Mouse (Mus musculus) embryo, embryonic 10 days (tissue): ENCODE measurements around the gene Gm3099.
"Not testable (repeated sequence)": the region's sequence is repeated elsewhere in the genome, so short reads cannot be mapped to it uniquely, and the experiment has no call there.

ENCODE experiments used
- DNase-seq: peaks from one replicate; pipeline ENCODE4 v3.0.0-alpha.2; 2015; ENCODE audit warnings: low spot score

Gm3099 gene

DNA sequence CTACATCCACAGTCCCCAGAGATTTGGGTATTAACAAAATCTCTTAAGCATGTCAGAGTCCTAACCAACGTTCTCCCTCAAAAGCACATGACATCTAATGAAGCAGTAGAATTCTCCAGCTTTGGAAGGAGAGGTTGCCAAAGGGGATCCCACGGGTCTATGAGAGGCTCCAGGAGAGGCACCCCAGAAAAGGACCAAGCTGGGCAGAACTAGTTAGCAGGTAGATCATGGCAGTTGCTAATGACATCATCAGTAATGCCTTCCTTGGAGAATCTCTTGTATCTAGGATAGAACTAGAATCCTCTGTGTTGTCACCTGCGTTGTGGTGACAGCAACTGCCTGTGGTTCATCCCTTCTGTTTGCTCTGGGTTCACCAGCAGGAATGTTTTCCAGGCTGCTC, at the start of gene Gm3099:
Gene Gm3099, plus strand, starts transcription at position 301 of the 400 bp plus-strand sequence.
- not testable (repeated sequence) for DNase-seq

DNA sequence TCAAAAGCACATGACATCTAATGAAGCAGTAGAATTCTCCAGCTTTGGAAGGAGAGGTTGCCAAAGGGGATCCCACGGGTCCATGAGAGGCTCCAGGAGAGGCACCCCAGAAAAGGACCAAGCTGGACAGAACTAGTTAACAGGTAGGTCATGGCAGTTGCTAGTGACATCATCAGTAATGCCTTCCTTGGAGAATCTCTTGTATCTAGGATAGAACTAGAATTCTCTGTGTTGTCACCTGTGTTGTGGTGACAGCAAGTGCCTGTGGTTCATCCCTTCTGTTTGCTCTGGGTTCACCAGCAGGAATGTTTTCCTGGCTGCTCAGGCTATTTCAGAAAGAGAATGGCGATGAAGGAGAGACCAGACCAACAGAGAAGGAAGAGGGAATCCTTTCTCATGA, 34.9 kb upstream of the Gm3099 start, which contains the start of gene Gm3095:
Gene Gm3095, plus strand, starts transcription at position 301 of the 400 bp plus-strand sequence.
- DNase-seq: not testable (repeated sequence)

DNA sequence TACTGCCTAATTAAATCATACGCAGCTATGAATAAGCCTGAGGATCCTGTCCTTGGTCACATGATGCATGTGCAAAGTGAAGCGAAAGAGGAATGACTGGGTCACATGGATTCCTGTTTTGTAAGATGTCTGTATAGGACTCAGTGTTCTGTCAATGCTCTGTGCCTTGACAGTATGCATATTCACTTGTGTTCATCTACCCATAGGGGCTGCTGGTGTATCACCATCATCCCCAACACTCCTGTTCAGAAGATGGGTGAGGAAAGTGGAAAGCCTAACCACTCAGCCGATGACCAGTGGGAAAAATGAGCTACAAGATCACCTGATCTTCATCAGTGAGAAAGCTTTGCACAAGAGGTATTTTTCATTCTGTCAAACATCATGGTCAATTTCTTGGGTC, 25.4 kb downstream of the Gm3099 start, which contains the start of gene Gm5796:
Gene Gm5796, plus strand, starts transcription at position 301 of the 400 bp plus-strand sequence.
- DNase-seq: not testable (repeated sequence)
